Mouse (Mus musculus) splenic B cell, adult 2 months (primary cell): ENCODE measurements around the gene Dld.

ENCODE experiments used
- DNase-seq: peaks from one replicate; pipeline ENCODE4 v3.0.0-alpha.2; 2011; ENCODE audit warnings: low read depth, low spot score
- H3K27me3 ChIP-seq: 2 replicates; pipeline ENCODE4 v1.6.1; 2012; ENCODE audit warnings: mild to moderate bottlenecking, low read length, moderate library complexity, mixed read lengths; ENCODE audit not compliant: control insufficient read depth, poor library complexity, insufficient read depth, severe bottlenecking
- H3K36me3 ChIP-seq: 2 replicates; pipeline ENCODE4 v1.6.1; 2012; ENCODE audit warnings: mild to moderate bottlenecking, low read length, moderate library complexity, mixed read lengths; ENCODE audit not compliant: control insufficient read depth, poor library complexity, insufficient read depth, severe bottlenecking

Dld gene

GRCm38 (mm10) chr12:31311671-31312265, 39.5 kb downstream of the Dld start:
- H3K36me3 ChIP-seq: no peaks in the 10 kb centered on the region
- H3K27me3 ChIP-seq: no peaks in the 10 kb centered on the region
- DNase-seq: no peak

GRCm38 (mm10) chr12:31310687-31311086, 40.6 kb downstream of the Dld start:
- H3K27me3 ChIP-seq: no peaks in the 10 kb centered on the region
- no peaks in the 10 kb centered on the region for H3K36me3 ChIP-seq
- DNase-seq: no peak

GRCm38 (mm10) chr12:31307756-31308155, 43.5 kb downstream of the Dld start:
- DNase-seq: no peak
- Histone ChIP-seq H3K27me3 (no peaks in the 10 kb centered on the region; the same call in 1 of the 2 replicates), H3K36me3 (no peaks in the 10 kb centered on the region)

GRCm38 (mm10) chr12:31307011-31307410, 44.2 kb downstream of the Dld start:
- Histone ChIP-seq H3K27me3 (no peaks in the 10 kb centered on the region; the same call in 1 of the 2 replicates), H3K36me3 (no peaks in the 10 kb centered on the region)
- no peak for DNase-seq

- DNase-seq: no peak
- H3K27me3 ChIP-seq: no peaks in the 10 kb centered on the region; the same call in 1 of the 2 replicates
- no peaks in the 10 kb centered on the region for H3K36me3 ChIP-seq
Observed at GRCm38 (mm10) chr12:31306075-31306675, 45.1 kb downstream of the Dld start.

- H3K27me3 ChIP-seq: no peaks in the 10 kb centered on the region; the same call in 1 of the 2 replicates
- no peaks in the 10 kb centered on the region for H3K36me3 ChIP-seq
- DNase-seq: no peak
Observed at GRCm38 (mm10) chr12:31302766-31303511, 48.3 kb downstream of the Dld start.

- DNase-seq: no peak
- H3K36me3 ChIP-seq: no peaks in the 10 kb centered on the region
- no peaks in the 10 kb centered on the region; the same call in 1 of the 2 replicates for H3K27me3 ChIP-seq
Observed at GRCm38 (mm10) chr12:31302266-31302665, 49.0 kb downstream of the Dld start.

- DNase-seq: no peak
- no peaks in the 10 kb centered on the region for H3K36me3 ChIP-seq
- H3K27me3 ChIP-seq: no peaks in the 10 kb centered on the region; the same call in 1 of the 2 replicates
Observed at GRCm38 (mm10) chr12:31300276-31300675, 51.0 kb downstream of the Dld start.

GRCm38 (mm10) chr12:31299676-31300197, 51.5 kb downstream of the Dld start:
- H3K27me3 ChIP-seq: no peaks in the 10 kb centered on the region
- DNase-seq: no peak
- H3K36me3 ChIP-seq: no peaks in the 10 kb centered on the region

GRCm38 (mm10) chr12:31299126-31299525, 52.1 kb downstream of the Dld start:
- DNase-seq: no peak
- Histone ChIP-seq H3K27me3 (no peaks in the 10 kb centered on the region), H3K36me3 (no peaks in the 10 kb centered on the region)

GRCm38 (mm10) chr12:31298530-31298929, 52.7 kb downstream of the Dld start:
- DNase-seq: no peak
- Histone ChIP-seq H3K27me3 (no peaks in the 10 kb centered on the region), H3K36me3 (no peaks in the 10 kb centered on the region)

- H3K27me3 ChIP-seq: no peaks in the 10 kb centered on the region
- no peak for DNase-seq
Observed at GRCm38 (mm10) chr12:31298122-31298521, 53.1 kb downstream of the Dld start.

GRCm38 (mm10) chr12:31296097-31296496, 55.2 kb downstream of the Dld start:
- Histone ChIP-seq H3K27me3 (no peaks in the 10 kb centered on the region), H3K36me3 (no peaks in the 10 kb centered on the region)
- DNase-seq: no peak

More at GRCm38 (mm10) chr12:31298122-31298521, 53.1 kb downstream of the Dld start:
- H3K36me3 ChIP-seq: no peaks in the 10 kb centered on the region

- no peak for DNase-seq
- no peaks in the 10 kb centered on the region for H3K27me3 ChIP-seq
- no peaks in the 10 kb centered on the region for H3K36me3 ChIP-seq
Observed at GRCm38 (mm10) chr12:31295505-31295904, 55.7 kb downstream of the Dld start.

GRCm38 (mm10) chr12:31294996-31295395, 56.3 kb downstream of the Dld start:
- H3K27me3 ChIP-seq: no peaks in the 10 kb centered on the region
- no peak for DNase-seq
- no peaks in the 10 kb centered on the region for H3K36me3 ChIP-seq
